Mouse (Mus musculus): ENCODE results near the gene Tnfrsf14.

Gene Tnfrsf14

DNA sequence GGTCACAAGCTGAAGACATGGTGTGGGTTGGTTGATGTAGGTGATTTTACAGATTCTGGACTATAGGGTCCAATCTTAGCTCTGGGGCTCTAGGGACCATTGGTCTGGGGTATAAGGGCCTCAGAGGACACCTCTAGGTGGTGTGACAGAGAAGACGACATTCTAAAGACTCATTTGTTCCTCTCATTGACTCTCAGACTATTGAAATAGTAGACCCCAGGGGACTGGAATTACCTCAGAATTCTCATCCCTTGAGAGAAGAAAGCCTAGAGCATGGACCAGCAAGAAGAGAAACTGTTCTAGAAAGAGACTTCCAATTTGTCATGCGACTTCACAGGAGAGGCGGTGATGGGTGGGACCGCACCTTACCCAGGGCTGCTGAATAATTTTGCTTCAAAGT lies 14.1 kb downstream of the Tnfrsf14 start:
- DNase-seq = no peak

- DNase-seq = no peak
Measured at GRCm38 (mm10) chr4:154913845-154914244, 14.5 kb downstream of the Tnfrsf14 start.

- DNase-seq = no peak
Measured at GRCm38 (mm10) chr4:154911644-154912043, 16.7 kb downstream of the Tnfrsf14 start.

DNA sequence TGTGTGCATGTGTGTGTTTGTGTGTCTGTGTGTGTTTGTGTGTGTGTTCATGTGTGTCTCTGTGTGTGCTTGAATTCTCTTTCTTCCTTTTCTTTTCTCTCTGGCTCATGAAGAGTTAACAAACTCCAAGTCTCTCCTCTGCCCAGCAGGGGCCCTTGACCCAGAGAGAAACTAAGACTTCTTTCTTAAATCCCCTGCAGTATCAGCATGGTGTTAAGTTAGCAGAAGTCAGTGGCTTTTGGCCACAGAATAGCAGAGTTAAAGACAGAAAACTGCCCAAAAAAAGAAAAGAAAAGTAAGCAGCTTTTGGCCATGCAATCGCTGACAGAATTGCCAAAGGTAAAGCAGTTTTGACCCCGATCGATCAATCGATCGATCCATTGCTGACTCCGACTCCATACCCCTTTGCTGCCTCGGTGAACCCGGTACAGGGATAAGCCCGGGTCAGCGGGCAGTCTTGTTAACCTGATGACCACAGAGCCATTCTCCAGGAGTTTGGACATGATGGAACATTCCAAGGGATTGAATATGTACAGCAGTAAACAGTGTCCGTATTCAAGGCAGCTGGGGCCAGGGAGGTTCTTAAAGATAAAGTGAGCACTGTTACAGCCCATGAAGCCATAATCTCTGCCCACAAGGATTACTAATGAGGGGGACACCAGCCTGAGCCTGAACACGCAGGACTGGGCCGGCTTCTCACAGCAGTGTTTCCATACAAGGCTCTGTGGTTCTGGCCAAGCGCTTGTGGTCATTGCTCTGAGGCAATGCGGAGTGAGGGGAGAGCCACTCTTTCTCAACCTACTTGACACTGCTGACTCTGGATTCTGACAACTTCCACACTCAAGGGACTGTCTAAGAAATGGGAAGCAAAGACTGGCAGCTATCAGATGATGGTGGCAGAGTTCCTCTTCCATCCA lies 17.5 kb downstream of the Tnfrsf14 start:
- DNase-seq = no peak

- no peak for DNase-seq
Measured at GRCm38 (mm10) chr4:154908490-154908889, 19.9 kb downstream of the Tnfrsf14 start.

- peak; percentile 80 to 83 for DNase-seq
Measured at GRCm38 (mm10) chr4:154907833-154908232, 20.5 kb downstream of the Tnfrsf14 start.

- DNase-seq = peak; percentile 85 to 91
Measured at GRCm38 (mm10) chr4:154904185-154905071, 23.9 kb downstream of the Tnfrsf14 start.

GRCm38 (mm10) chr4:154902371-154902770 lies 26.0 kb downstream of the Tnfrsf14 start:
- DNase-seq = no peak

DNA sequence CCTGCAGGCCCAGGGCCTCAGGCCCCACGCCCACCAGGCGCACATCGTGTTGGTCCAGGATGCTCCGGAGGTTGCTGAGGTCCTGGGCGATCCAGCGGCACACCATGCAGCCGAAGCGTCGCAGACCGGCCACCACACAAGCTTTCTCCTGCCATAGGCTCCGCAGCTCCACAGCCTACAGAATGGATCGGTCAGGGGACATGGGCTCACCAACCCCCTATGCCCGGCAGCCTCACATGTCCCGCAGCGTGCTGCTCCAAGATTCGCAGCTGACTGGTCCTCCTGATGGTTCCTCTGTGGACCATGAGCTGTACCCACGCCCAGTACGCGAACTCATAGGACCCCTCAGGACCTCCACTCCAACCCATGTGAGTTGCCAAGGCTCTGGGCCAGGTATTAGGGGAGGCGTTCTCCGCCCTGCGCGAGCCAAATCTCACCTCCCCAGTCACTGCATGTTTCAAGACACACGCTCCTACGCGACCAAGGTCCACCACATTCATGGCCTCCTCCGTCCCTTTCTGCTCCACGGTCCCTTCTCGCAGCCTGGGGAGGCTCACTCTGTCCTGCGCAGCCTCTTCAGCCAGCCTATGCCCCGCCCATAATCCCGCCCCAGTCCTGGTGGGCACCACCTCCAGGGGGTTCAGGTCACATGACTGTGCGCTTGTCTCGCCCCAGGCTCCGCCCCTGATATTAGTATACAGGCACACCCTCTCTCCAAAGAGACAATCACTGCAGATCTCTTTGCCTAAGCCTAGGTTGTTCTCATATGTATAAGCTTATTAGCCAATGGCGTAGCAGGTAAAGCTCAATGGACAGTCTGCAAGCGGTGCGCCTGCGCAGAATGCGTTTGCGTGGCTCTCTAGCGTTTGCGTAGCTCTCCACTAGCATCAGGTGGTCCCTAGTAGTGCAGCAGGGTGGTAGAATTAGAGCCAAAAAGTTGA lies 29.6 kb downstream of the Tnfrsf14 start, which contains the start of gene Fam213b:
Fam213b (minus strand) TSS at position 630 of the 941 bp plus-strand sequence.
- peak; percentile 81 to 90 for DNase-seq

DNA sequence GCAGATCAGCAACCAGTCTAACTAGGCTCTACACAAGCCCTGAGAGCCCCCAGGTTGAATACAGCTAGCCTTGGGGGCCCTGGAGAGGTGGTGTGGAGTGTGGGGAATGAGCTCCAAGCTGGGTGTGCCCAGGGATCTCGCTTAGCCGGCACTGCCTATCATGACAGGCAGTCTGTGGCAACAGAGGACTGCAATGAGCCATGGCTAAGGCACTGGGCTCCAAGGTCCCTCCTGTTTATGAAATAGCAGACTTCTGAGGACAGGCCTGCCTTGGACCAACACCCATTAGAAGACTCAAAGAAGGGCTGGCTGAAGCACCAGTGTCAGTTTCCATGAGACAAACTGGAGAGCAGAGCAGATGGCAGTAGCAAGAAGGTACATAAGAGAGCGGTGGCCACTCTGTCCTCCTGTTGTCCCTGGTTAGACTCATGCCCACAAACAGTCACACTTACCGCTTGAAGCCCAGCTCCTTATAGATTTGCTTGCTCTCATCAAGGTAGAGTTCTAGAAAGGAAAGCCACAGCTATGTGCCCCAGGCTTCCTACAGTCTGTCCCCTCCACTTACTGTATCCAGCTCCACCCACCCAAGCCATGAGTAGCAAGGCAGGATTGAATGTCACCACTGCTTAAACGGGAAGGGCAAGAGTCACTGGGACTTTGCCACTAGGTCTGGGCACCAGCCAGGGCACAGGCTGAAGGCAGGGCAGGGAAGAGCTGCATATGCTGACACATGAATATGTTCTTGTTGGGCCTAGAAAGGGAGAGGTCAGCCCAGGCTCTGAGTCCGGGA lies 30.5 kb downstream of the Tnfrsf14 start:
- peak; percentile 48 to 61 for DNase-seq

- DNase-seq = peak; percentile 30 to 55
Measured at GRCm38 (mm10) chr4:154895549-154895948, 32.8 kb downstream of the Tnfrsf14 start.

DNA sequence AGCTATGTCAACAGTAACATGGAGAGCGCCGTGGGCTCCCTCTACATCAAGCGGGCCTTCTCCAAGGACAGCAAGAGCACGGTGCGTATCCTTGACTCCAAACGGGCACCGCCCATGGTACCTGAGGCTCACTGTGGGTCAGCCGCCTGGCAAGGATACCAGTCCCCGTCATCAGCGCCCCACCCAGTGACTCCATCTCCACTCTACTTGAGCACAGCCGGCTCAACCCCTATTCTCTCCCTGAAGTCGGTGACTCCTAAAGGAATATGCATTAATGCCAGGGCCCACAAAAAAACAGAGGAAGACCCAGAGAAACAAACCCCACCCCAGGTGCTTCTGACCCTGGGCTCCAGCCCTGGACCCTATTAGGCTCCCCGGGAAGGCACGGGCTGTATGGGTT lies 37.5 kb downstream of the Tnfrsf14 start:
- no peak for DNase-seq

DNA sequence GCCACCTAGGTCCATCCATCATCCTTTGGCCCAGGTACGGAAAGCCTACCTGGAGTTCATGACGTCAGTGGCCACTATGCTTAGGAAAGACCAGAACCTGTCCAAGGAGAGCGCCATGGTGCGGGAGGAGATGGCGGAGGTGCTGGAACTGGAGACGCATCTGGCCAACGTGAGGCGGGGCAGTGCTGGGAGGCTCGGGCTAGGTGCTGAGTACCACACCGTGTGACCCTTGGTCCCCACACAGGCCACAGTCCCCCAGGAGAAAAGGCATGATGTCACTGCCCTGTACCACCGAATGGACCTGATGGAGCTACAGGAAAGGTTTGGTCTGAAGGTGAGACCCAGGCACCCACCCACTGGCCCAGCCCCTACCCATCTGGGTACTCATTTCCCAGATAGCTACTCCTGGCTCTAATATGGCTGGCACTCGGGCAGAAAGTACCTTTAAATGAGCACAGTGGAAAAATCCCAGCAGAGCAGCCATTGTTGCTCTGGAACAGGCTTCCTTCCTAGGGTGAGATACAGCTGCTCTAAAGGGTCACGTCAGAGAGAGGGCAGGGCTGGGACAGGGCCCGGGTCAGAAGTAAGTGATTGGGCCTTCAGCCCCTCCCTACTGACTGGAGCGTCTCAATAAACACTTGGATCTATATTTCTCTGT lies 40.6 kb downstream of the Tnfrsf14 start:
- no peak for DNase-seq

DNA sequence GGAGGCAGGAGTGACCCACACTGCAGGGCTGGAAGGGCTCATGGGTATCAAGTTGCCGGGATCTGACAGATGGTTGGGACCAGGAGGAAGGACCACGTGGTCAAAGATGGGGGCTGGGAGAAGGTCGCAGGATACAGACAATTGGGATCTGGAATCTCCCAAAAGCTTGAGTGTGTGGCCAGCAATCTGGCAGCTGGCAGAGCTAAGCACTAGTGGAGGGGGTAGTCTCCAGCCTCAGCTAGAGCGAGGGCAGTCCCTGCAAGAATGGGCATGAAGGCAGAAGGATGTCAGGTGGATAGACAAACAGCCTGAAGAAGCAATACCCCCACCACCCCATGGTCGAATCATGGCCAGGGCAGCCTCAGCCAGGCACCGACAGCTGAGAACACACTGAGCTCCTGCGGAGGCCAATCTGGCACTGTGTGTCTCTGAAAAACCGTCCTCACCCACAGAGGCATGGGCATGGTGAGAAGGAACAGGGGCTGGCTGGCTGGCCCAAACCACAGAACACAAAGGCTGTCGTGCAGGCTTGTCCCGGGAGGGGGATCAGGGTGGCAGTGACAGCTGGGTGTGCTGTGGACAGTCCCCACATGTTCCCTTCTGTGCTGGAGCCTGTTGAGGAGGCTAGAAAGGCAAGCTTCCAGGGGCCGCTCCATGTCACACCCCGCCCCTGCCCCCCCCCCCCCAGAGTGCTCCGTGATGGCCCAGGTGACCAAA lies 41.3 kb downstream of the Tnfrsf14 start:
- DNase-seq = peak; percentile 64 to 70

DNA sequence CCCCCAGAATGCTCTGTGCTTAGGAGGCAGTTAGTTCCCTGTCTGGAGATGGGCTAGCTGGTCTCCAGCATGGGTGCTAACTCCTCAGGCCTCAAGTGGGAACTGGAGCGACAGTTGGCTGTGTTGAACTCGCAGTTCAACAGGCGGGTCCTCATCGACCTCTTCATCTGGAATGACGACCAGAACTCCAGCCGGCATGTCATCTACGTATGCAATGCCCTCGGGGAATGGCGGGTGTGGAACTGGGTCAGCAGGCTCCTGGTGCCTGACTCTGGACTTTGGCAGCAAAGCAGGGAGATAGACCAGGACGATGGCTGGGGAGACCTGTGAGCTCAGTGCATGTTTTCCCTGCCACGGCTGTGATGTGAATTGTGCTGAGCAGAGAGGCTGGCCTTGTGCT lies 42.9 kb downstream of the Tnfrsf14 start:
- peak in 1 of 2 experiments; percentile 25 for DNase-seq

GRCm38 (mm10) chr4:154882014-154882659 lies 46.2 kb downstream of the Tnfrsf14 start:
- DNase-seq = no peak

DNA sequence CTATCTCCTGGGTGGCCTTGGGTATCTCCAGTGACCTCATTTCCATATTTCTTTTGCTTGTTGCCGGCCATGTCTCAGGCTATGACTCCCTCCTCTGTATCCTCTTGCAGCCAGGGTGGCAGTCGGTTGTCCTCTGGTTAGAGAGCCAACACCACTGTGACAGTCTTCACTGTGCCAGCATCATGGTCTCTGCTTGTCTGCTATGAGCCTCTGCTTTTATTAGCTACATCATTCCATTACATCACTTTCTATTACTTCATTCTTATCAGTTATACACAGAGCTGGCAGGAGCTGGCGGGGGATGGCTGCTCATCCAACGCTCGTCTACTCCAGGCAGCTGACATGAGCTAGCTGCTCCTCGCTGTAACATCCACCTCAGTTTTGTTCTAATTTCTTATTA lies 47.6 kb downstream of the Tnfrsf14 start:
- DNase-seq = no peak

DNA sequence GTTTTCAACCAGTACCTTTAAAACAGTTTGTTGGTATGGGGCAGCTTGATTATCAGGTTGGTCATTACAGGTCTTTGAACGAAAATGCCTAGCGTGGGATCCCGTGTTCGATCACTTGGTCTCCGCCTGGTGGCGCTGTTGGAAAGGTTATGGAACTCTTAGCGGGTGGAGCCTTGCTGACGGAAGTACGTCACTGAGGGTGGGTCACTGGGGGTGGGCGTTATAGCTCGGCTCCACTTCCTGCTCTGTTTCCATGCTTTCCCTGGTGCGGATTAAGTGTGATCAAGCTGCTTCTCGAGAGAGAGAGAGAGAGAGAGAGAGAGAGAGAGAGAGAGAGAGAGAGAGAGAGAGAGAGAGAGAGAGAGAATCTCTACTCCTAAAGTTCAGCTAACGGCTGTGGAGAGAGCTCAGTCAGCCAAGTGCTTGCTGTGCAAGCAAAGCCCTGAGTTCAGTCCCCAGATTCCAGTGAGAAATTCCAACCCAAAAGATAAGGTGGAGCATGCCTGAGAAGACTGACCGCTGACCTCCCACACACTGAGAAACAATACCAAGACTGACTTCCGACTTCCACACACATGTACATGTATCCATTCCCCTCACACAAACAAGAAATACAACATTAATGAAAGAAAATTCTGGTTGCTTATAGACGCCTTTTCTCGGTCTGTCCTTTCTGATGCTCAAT lies 50.4 kb downstream of the Tnfrsf14 start:
- peak; percentile 94 to 98 for DNase-seq

GRCm38 (mm10) chr4:154873186-154873585 lies 55.2 kb downstream of the Tnfrsf14 start:
- DNase-seq = no peak

All from cerebellum, adult 18-20 months (tissue).